Mouse (Mus musculus): ENCODE measurements around the gene Cyb561d2. TPM values are rescaled to one million over a fixed set of nuclear protein-coding genes. Genes with fewer than 3 reads are reported as not detected.

Cyb561d2 gene
- polyA plus RNA-seq, 1 experiment from 2014 or later = 26.2 TPM

GRCm38 (mm10) chr9:107542721-107543120 lies 728 bp upstream of the Cyb561d2 start:
- no peak for TF ChIP-seq CTCF (IDR thresholded peaks at IDR 0.05)
- DNase-seq (ENCODE audit: low read depth, low spot score) = no peak
- in situ Hi-C loops (cut with MboI; ENCODE audit: low pct_unique_long_range_greater_than_20kb) = loop anchor here (25.0 kb wide), 1 partner anchor 855 kb away; the partner anchor contains the start of gene Tex264
- H3K27me3 ChIP-seq = no peaks in the 10 kb centered on the region
- ATAC-seq = no peak
- CTCF ChIA-PET = no interaction called here
- POLR2A ChIA-PET = interaction anchor here (0.9 to 1.6 kb wide), 2 partner anchors 11 to 14 kb away, joined by 3 to 4 read pairs; no protein-coding TSS in a partner anchor

- no peaks in the 10 kb centered on the region for H3K27me3 ChIP-seq
- no peak for DNase-seq (ENCODE audit: low read depth, low spot score)
- TF ChIP-seq CTCF (IDR thresholded peaks at IDR 0.05) = no peak
- in situ Hi-C loops (cut with MboI; ENCODE audit: low pct_unique_long_range_greater_than_20kb) = loop anchor here (25.0 kb wide), 1 partner anchor 855 kb away; the partner anchor contains the start of gene Tex264
- POLR2A ChIA-PET = interaction anchor here (1.6 to 2.0 kb wide), 2 partner anchors 12 to 14 kb away, joined by 4 to 10 read pairs; no protein-coding TSS in a partner anchor
- no peak for ATAC-seq
- CTCF ChIA-PET = no interaction called here
These were observed 326 bp upstream of the Cyb561d2 start for GRCm38 (mm10) chr9:107542352-107542686.

DNA sequence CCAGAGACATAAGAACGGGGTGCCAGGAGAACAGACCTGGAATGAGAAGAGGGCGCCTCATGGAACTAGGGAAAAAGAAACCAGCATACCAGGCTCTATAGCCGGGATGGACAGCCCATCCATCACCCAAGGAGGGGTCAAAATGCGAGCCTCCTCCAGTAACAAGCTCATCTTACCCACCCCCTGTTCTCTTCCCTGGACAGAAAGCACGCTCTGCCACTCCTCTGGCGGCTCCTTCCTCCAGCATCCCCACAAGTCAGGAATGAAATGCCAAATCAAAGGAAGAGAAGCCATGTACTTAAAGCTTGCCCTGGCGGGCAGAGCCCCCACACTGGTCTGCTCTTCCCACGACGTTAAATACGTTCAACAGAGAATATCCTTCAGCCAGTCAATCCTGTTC lies 988 bp downstream of the Cyb561d2 start:
- in situ Hi-C loops (cut with MboI; ENCODE audit: low pct_unique_long_range_greater_than_20kb) = loop anchor here (25.0 kb wide), 1 partner anchor 854 kb away; the partner anchor contains the start of gene Tex264
- no peaks in the 10 kb centered on the region for H3K27me3 ChIP-seq
- no peak for TF ChIP-seq CTCF (IDR thresholded peaks at IDR 0.05)
- no peak for DNase-seq (ENCODE audit: low read depth, low spot score)
- no peak for ATAC-seq
- POLR2A ChIA-PET = interaction anchor here (2.0 kb wide), 1 partner anchor 13 kb away, joined by 10 read pairs; no protein-coding TSS in a partner anchor
- CTCF ChIA-PET = no interaction called here

DNA sequence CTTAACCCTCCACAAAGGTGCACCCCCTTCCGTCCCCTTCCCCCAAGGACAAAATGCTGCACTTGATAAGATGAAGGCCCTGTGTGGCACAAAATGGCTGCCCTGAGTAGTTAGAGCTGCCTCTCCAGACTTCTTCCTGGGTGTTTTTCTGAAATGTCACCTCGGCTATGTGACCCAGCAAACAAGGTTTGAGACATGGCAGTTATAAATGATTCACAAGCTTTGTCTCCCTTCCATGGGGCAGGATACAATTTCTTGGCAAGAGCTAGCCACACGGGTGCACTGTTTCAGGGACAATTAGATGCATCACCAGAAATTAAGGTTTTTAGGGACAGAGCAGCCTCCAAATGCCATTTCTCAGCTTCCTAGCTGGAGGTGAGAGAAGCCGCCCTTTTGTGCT lies 1.6 kb downstream of the Cyb561d2 start:
- in situ Hi-C loops (cut with MboI; ENCODE audit: low pct_unique_long_range_greater_than_20kb) = loop anchor here (25.0 kb wide), 1 partner anchor 853 kb away; the partner anchor contains the start of gene Tex264
- ATAC-seq = no peak
- ChIA-PET POLR2A (interaction anchor here (2.0 kb wide), 1 partner anchor 14 kb away, joined by 10 read pairs; no protein-coding TSS in a partner anchor), CTCF (no interaction called here)
- no peak for TF ChIP-seq CTCF (IDR thresholded peaks at IDR 0.05)
- no peaks in the 10 kb centered on the region for H3K27me3 ChIP-seq
- DNase-seq (ENCODE audit: low read depth, low spot score) = no peak

DNA sequence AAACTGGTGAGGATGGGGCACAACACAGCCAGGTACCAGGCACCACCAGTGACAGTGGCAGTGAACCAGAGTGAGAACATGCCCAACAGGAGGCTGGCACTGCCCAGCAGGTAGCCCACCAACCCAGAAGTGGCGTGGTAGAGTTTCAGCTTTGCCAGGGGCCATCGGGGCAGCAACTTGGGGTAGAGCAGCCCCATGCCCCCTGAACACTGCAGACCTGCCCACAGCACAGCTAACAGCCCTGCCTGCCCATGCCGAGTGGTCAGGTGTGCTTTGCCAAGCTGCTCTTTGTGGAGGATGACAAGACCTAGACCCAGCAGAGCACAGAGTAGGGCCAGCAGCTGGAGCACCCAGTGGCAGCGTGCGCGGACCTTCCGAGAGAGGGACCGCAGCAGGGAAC lies 2.1 kb downstream of the Cyb561d2 start:
- no peak for DNase-seq (ENCODE audit: low read depth, low spot score)
- TF ChIP-seq CTCF (IDR thresholded peaks at IDR 0.05) = no peak
- H3K27me3 ChIP-seq = no peaks in the 10 kb centered on the region
- ChIA-PET POLR2A (no interaction called here), CTCF (interaction anchor here (1.4 kb wide), 1 partner anchor 9 kb away, joined by 3 read pairs; no protein-coding TSS in a partner anchor)
- ATAC-seq = no peak
- in situ Hi-C loops (cut with MboI; ENCODE audit: low pct_unique_long_range_greater_than_20kb) = loop anchor here (25.0 kb wide), 1 partner anchor 853 kb away; the partner anchor contains the start of gene Tex264

GRCm38 (mm10) chr9:107538711-107539110 lies 3.3 kb downstream of the Cyb561d2 start:
- CTCF ChIA-PET = interaction anchor here (1.4 kb wide), 1 partner anchor 10 kb away, joined by 3 read pairs; no protein-coding TSS in a partner anchor
- no peak for TF ChIP-seq CTCF (IDR thresholded peaks at IDR 0.05)

GRCm38 (mm10) chr9:107538231-107538630 lies 3.8 kb downstream of the Cyb561d2 start:
- in situ Hi-C loops (cut with MboI; ENCODE audit: low pct_unique_long_range_greater_than_20kb) = loop anchor here (25.0 kb wide), 1 partner anchor 851 kb away; the partner anchor contains the start of gene Tex264
- H3K27me3 ChIP-seq = no peaks in the 10 kb centered on the region
- CTCF ChIA-PET = no interaction called here
- TF ChIP-seq CTCF (IDR thresholded peaks at IDR 0.05) = no peak
- DNase-seq (ENCODE audit: low read depth, low spot score) = no peak
- no peak for ATAC-seq
- POLR2A ChIA-PET = no interaction called here

More at GRCm38 (mm10) chr9:107538711-107539110, 3.3 kb downstream of the Cyb561d2 start:
- DNase-seq (ENCODE audit: low read depth, low spot score) = no peak
- POLR2A ChIA-PET = interaction anchor here (0.7 kb wide), 1 partner anchor 217 kb away, joined by 3 read pairs; no protein-coding TSS in a partner anchor
- no peaks in the 10 kb centered on the region for H3K27me3 ChIP-seq
- no peak for ATAC-seq
- in situ Hi-C loops (cut with MboI; ENCODE audit: low pct_unique_long_range_greater_than_20kb) = loop anchor here (25.0 kb wide), 1 partner anchor 851 kb away; the partner anchor contains the start of gene Tex264

GRCm38 (mm10) chr9:107534408-107535202 lies 7.4 kb downstream of the Cyb561d2 start:
- POLR2A ChIA-PET = no interaction called here
- TF ChIP-seq CTCF (IDR thresholded peaks at IDR 0.05) = no peak
- CTCF ChIA-PET = no interaction called here
- DNase-seq (ENCODE audit: low read depth, low spot score) (no peak), ATAC-seq (peak; percentile 10)
- no peaks in the 10 kb centered on the region for H3K27me3 ChIP-seq
- in situ Hi-C loops (cut with MboI; ENCODE audit: low pct_unique_long_range_greater_than_20kb) = loop anchor here (25.0 kb wide), 1 partner anchor 847 kb away; the partner anchor contains the start of gene Tex264

GRCm38 (mm10) chr9:107533791-107534407 lies 8.1 kb downstream of the Cyb561d2 start, which contains the start of gene Tmem115:
Gene Tmem115, plus strand, starts transcription at chr9:107533945.
- peak; percentile 97 for ATAC-seq
- DNase-seq (ENCODE audit: low read depth, low spot score) = peak; percentile 86
- POLR2A ChIA-PET = no interaction called here
- in situ Hi-C loops (cut with MboI; ENCODE audit: low pct_unique_long_range_greater_than_20kb) = loop anchor here (25.0 kb wide), 1 partner anchor 847 kb away; the partner anchor contains the start of gene Tex264
- CTCF ChIA-PET = no interaction called here
- no peak for TF ChIP-seq CTCF (IDR thresholded peaks at IDR 0.05)
- H3K27me3 ChIP-seq = no peaks in the 10 kb centered on the region

- H3K27me3 ChIP-seq = peaks cover 32% of the 10 kb centered on the region
- DNase-seq (ENCODE audit: low read depth, low spot score) (no peak), ATAC-seq (no peak)
- CTCF ChIA-PET = no interaction called here
- no peak for TF ChIP-seq CTCF (IDR thresholded peaks at IDR 0.05)
- in situ Hi-C loops (cut with MboI; ENCODE audit: low pct_unique_long_range_greater_than_20kb) = loop anchor here (25.0 kb wide), 1 partner anchor 839 kb away; the partner anchor contains the start of gene Tex264
- POLR2A ChIA-PET = no interaction called here
These were observed 15.6 kb downstream of the Cyb561d2 start for GRCm38 (mm10) chr9:107526198-107527026.
